Mouse (Mus musculus) kidney, postnatal 0 days (tissue): ENCODE measurements at regions not wholly inside any gene's neighbourhood (a gene's known extent, or its start where the extent isn't known, plus 50 kb on each side); places are given as distances from the start of the nearest gene placed in this dataset.
A peak's percentile ranks its signal among the peaks of the same experiment; 100 is the strongest.

ENCODE experiments used
- ATAC-seq: fragments of 200-750 bp; cut with Nextera tagmentation; replicated peaks from 2 replicates; pipeline ENCODE4 v1.8.0; 2017; ENCODE audit warnings: low read depth, moderate number of reproducible peaks, moderate TSS enrichment, moderate library complexity; ENCODE audit not compliant: low FRiP score
- DNase-seq: peaks from one replicate; pipeline ENCODE4 v3.0.0-alpha.2; 2016; ENCODE audit warnings: low spot score
- H3K27ac ChIP-seq: fragments of 300-500 bp; sonication (generic); 2 replicates; pipeline ENCODE4 v1.5.1; 2014; ENCODE audit warnings: mild to moderate bottlenecking
- H3K27me3 ChIP-seq: fragments of 300-500 bp; sonication (generic); 2 replicates; pipeline ENCODE4 v1.6.1; 2014; ENCODE audit warnings: low read length, mixed read lengths; ENCODE audit not compliant: insufficient read depth
- H3K36me3 ChIP-seq: fragments of 300-500 bp; sonication (generic); 2 replicates; pipeline ENCODE4 v1.6.1; 2014; ENCODE audit warnings: low read length, mixed read lengths; ENCODE audit not compliant: insufficient read depth
- H3K4me1 ChIP-seq: fragments of 300-500 bp; sonication (generic); replicated peaks from 2 replicates; pipeline ENCODE4 v1.6.1; 2014; ENCODE audit warnings: antibody characterized with exemption, low read length, mixed read lengths; ENCODE audit not compliant: insufficient read depth
- H3K4me2 ChIP-seq: fragments of 300-500 bp; sonication (generic); 2 replicates; pipeline ENCODE4 v1.6.1; 2014; ENCODE audit warnings: mild to moderate bottlenecking, low read length, moderate library complexity, mixed read lengths
- H3K4me3 ChIP-seq: fragments of 300-500 bp; sonication (generic); replicated peaks from 2 replicates; pipeline ENCODE4 v1.5.1; 2014; ENCODE audit warnings: low read depth, low read length
- H3K9ac ChIP-seq: fragments of 300-500 bp; sonication (generic); 2 replicates; pipeline ENCODE4 v1.6.1; 2014; ENCODE audit warnings: low read depth, low read length
- H3K9me3 ChIP-seq: fragments of 300-500 bp; sonication (generic); replicated peaks from 2 replicates; pipeline ENCODE4 v1.6.1; 2016; ENCODE audit warnings: low read length, inconsistent platforms, mixed read lengths
- CTCF ChIP-seq: IDR thresholded peaks from 2 replicates; pipeline ENCODE4 v1.5.1; 2016; ENCODE audit warnings: antibody characterized with exemption, low read depth, mild to moderate bottlenecking, moderate library complexity
- WGBS: fragments of 180-500 bp; shearing (Covaris S2); extraction: QIAGEN DNeasy Blood & Tissue Kit; methylation state at CpG from one replicate; pipeline ENCODE4 v1.1.7; 2014; 5-methylcytosine and 5-hydroxymethylcytosine counted together

DNA sequence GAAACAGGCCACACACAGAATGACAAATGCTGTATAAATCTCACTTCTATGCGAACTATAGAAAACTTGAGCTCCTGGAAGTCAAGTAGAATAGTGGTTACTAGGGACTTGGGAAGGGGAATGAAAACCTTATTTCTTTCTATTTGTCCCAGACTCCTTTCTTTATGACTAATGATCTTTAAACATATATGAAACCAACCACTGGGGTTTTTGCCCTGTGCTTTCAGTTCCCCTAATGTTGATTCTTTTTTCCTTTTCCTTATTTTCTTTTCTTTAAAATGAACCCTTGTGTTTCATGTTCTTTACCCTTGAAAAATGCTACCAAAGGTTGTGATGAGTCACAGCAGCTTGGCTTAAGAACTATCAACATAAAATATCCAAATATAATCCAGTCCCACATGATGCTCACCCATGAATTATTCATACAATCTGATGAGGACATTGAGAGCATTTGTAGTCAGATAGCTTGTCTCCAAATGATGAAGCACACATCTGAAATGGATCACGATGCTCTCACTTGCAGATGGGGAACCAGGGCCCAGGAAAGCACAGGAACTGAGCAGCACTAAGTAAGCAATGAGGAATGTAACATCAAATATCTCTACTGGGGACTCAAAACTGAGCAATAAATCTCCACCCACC lies 470.2 kb upstream of the Ubash3b start:
- no peaks in the 10 kb centered on the region for H3K4me1 ChIP-seq
- no peaks in the 10 kb centered on the region for H3K9me3 ChIP-seq
- no peak overlapping the region for H3K4me2 ChIP-seq
- 70% methylated on average over 2 of the region's 2 CpGs for WGBS
- H3K27ac ChIP-seq, result no peak overlapping the region
- ATAC-seq (no peak), DNase-seq (no peak)
- no peak for TF ChIP-seq CTCF
- H3K4me3 ChIP-seq, result no peak overlapping the region
- no peak overlapping the region for H3K9ac ChIP-seq
- no peaks in the 10 kb centered on the region for H3K27me3 ChIP-seq
- H3K36me3 ChIP-seq, result no peaks in the 10 kb centered on the region

- Histone ChIP-seq H3K27me3 (no peaks in the 10 kb centered on the region), H3K9me3 (no peaks in the 10 kb centered on the region), H3K4me2 (no peak overlapping the region), H3K27ac (no peak overlapping the region), H3K9ac (no peak overlapping the region), H3K4me3 (no peak overlapping the region), H3K36me3 (no peaks in the 10 kb centered on the region), H3K4me1 (no peaks in the 10 kb centered on the region)
- no peak for TF ChIP-seq CTCF
- ATAC-seq (no peak), DNase-seq (no peak)
- 25% methylated on average over 8 of the region's 8 CpGs for WGBS
Measured at GRCm38 (mm10) chr9:41621341-41621740, 459.8 kb upstream of the Ubash3b start.

DNA sequence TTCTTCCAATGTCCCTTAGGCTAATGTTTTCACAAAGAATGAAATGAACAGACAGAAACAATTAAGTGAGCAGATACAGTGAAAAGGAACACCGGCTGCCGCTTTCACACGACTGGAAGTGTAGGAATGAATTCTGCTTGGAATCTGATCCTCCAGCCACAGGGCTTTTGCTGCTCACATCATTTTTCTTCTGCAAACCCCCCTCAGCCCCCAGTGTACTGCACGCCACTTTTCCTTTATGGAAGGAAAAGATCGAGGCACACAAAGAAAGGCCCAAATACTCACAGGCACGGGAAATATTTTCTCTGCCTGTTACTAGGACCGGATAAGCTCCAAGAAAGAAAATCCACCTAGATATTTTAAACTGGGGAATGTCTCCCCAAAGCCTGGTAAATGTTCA lies 452.5 kb upstream of the Ubash3b start:
- no peak for DNase-seq
- Histone ChIP-seq H3K4me2 (no peak overlapping the region), H3K27ac (no peak overlapping the region), H3K36me3 (no peaks in the 10 kb centered on the region), H3K4me3 (no peak overlapping the region), H3K4me1 (no peaks in the 10 kb centered on the region), H3K27me3 (no peaks in the 10 kb centered on the region), H3K9ac (no peak overlapping the region), H3K9me3 (no peaks in the 10 kb centered on the region)
- no peak for ATAC-seq
- WGBS, result 29% methylated on average over 7 of the region's 7 CpGs
- TF ChIP-seq CTCF, result no peak

- no peaks in the 10 kb centered on the region for H3K36me3 ChIP-seq
- no peak overlapping the region for H3K27ac ChIP-seq
- DNase-seq (no peak), ATAC-seq (no peak)
- 67% methylated on average over 14 of the region's 14 CpGs for WGBS
- no peak for TF ChIP-seq CTCF
- peak overlapping the region; percentile 35; the same call in 1 of the 2 replicates for H3K4me2 ChIP-seq
- no peaks in the 10 kb centered on the region for H3K4me1 ChIP-seq
- no peak overlapping the region for H3K9ac ChIP-seq
- H3K27me3 ChIP-seq, result no peaks in the 10 kb centered on the region
- no peaks in the 10 kb centered on the region for H3K9me3 ChIP-seq
- H3K4me3 ChIP-seq, result no peak overlapping the region
Measured at GRCm38 (mm10) chr9:41612802-41613550, 451.5 kb upstream of the Ubash3b start.

DNA sequence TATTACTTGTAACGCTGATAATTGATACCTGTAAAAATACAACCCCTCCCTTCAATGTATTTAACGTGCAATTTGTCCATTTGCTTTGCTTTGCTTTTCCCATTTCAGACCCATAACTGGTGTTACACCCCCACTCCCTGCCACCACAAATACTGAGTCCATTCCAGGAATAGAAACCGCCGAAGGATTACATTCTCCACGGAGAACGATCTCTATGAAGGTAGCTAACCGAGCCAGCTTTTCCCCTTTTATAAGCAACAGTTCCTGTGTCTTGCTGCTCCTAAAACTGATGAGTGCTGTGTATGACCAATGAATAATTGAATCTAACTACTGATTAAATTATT lies 450.9 kb upstream of the Ubash3b start:
- no peak overlapping the region for H3K27ac ChIP-seq
- H3K27me3 ChIP-seq, result no peaks in the 10 kb centered on the region
- H3K4me3 ChIP-seq, result peak overlapping the region; percentile 19; the same call in 1 of the 2 replicates
- TF ChIP-seq CTCF, result no peak
- DNase-seq (peak; percentile 43), ATAC-seq (no peak)
- WGBS, result 7% methylated on average over 7 of the region's 7 CpGs
- H3K36me3 ChIP-seq, result no peaks in the 10 kb centered on the region
- no peaks in the 10 kb centered on the region for H3K4me1 ChIP-seq
- H3K4me2 ChIP-seq, result peak overlapping the region; percentile 35
- H3K9me3 ChIP-seq, result no peaks in the 10 kb centered on the region
- H3K9ac ChIP-seq, result no peak overlapping the region

GRCm38 (mm10) chr9:41611534-41612451 lies 450.3 kb upstream of the Ubash3b start:
- Histone ChIP-seq H3K9me3 (no peaks in the 10 kb centered on the region), H3K9ac (no peak overlapping the region), H3K27ac (no peak overlapping the region), H3K36me3 (no peaks in the 10 kb centered on the region), H3K27me3 (no peaks in the 10 kb centered on the region), H3K4me1 (no peaks in the 10 kb centered on the region), H3K4me2 (peak overlapping the region; percentile 35), H3K4me3 (peak overlapping the region; percentile 19; the same call in 1 of the 2 replicates)
- ATAC-seq, result no peak
- TF ChIP-seq CTCF, result no peak
- 11% methylated on average over 11 of the region's 11 CpGs for WGBS
- DNase-seq, result peak; percentile 83
